Mouse (Mus musculus): Measurements from ENCODE around the gene Dnah9.

DNA sequence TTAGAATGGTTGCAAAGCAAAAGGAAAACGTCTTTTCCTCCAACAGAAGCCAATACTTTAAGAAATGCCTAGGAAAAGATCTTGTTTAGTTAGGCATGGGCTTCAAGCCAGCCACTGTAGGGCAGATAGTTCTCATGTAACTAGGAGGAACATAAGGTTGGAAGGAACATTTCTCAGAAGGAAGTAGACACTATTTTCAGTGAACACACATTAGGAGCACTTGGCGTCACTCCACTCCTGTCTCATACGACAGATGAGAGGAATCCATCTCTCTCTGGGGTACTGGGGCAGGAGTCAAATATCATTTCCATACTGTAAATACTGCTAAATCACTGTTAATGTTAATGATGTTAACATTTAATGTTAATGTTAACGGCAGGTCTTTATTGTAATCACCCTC is 238.0 kb downstream of the Dnah9 start:
- TF ChIP-seq ZNF384 (IDR thresholded peaks at IDR 0.05; ENCODE audit: low read depth, low read length) (no peak), ZC3H11A (IDR thresholded peaks at IDR 0.05; ENCODE audit: borderline replicate concordance, low read depth, low read length) (no peak)

Measured in ES-E14 (cell line).